Mouse (Mus musculus) heart, postnatal 14 days (tissue): Measurements from ENCODE around the gene Cep95. TPM values are rescaled to one million over a fixed set of nuclear protein-coding genes. Genes with fewer than 3 reads are reported as not detected.
A peak's percentile ranks its signal among the peaks of the same experiment; 100 is the strongest.
"Not testable (repeated sequence)": the region's sequence is repeated elsewhere in the genome, so short reads cannot be mapped to it uniquely, and the experiment has no call there.

Experiments used
- DNase-seq, 2 experiments: peaks; one replicate each; pipeline ENCODE4 v3.0.0; 2021 to 2022
- intact Hi-C: fragments of 180-260 bp; cut with DNase I; formaldehyde crosslinking; loops from one replicate; pipeline ENCODE4 v1.15.1; 2025
- total RNA-seq, 2 experiments: library from RNA; stranded (reverse); gene quantifications; 2 replicates each; pipeline ENCODE4 v1.2.3; 2021

Cep95 gene
- total RNA-seq, 2 experiments from 2014 or later, result 8.2 to 8.3 TPM

DNA sequence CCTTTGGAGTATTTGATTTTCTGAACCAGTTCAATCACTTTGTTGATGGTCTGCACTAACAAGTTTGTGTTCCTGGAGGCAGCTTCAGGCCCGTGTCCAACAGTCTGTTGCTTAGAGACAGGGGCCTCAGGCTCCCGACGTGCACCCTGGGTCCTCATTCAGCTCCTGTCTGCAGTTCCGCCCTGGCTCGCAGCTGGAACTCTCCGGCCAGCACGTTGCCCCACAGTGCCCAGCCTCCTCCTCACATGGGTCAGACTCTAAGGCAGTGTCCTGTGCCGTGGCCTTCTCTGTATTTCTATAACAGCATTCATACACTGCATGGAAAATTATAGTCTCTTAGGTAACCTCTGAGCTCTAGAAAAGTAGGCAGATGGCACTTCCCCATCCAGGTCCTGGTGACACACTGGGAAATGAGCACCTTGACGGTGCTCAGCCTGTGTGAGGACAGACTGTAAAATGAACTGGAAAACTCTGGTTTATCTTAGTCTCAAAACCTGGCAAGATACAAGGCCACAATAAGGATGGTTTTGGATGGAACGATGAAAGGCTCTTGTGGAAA lies 13.1 kb downstream of the Cep95 start:
- intact Hi-C loops, result no loop called here
- DNase-seq, result no peak

DNA sequence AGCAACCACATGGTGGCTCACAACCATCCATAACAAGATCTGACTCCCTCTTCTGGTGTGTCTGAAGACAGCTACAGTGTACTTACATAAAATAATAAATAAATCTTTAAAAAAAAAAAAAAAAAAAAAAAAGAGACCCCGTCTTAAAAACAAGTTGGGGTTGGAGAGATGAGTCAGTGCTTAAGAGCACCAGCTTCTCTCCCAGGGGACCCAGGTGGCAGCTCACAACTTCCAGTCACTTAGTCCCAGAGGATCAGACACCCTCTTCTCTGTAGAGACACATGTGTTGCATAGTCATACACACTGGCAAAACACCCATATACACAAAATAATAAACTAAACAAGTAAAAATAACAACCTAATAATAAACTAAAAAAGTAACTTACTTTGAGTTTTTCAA lies 18.4 kb downstream of the Cep95 start:
- DNase-seq, intact Hi-C loops: not testable (repeated sequence)

DNA sequence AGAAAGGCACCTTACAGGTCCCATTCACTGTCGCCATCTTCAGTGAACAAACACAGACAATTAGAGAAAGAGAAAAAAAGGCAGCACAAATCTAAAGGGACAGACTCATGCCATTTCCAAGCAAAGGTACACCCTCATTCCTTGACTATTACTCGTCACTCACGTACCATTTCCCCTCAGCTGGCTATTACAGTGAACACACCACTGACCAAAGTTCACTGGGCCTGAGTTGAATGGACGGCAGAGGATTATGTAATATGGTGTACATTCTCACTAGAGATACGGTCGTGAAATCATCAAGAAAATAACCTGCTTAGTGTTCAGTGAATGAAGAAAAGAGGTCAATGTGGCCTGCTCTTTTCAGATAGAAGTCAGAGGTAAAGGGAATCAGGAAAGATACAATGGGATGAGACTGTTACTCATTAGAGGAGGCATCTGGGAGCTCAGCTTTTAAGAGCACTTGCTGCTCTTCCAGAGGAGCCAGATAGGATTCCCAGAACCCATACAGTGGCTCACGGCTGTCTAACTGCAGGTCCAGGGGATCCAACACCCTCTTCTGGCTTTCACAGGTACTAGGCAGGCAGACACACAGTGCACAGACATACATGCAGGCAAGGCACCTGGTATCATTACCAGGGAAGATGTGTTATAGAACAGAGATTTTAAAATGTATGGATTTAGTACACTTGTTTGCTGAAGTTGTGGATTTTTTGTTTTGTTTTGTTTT lies 23.5 kb downstream of the Cep95 start:
- DNase-seq, result no peak
- intact Hi-C loops, result no loop called here

DNA sequence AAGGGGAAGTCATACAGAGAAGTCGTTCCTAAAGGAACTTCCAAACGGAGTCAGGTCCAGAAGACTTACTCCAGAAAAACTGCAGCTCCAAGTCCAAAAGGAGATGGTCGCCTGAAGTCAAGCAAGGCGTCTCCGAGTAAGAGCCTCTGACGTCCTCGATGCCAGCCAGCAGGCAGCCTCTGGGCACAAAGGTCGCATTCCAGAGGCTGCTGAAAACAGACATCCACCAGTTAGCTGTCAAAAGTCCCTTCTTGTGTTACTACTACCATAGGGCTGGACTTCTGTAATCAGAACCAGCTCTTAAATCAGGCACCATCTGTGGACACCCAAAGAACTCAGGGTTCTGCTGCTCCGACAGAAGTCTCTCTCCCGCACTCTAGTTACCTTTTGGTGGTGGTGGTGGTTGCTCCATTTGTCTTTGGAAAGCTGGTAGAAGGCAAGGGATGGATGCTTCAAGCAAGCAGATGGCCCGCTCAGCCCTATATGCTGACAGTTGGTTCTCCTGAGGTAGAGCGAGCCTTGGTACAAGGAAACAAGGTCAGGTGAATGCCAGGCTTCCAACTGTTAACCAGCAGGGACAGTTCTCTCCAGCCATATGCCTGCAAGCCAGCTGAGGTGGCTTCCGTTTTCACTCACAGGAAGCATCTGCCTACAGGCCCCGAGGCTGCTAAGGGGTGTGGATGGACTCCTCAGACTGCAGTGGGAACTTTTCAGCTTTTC lies 25.7 kb downstream of the Cep95 start:
- no peak for DNase-seq
- intact Hi-C loops, result no loop called here

DNA sequence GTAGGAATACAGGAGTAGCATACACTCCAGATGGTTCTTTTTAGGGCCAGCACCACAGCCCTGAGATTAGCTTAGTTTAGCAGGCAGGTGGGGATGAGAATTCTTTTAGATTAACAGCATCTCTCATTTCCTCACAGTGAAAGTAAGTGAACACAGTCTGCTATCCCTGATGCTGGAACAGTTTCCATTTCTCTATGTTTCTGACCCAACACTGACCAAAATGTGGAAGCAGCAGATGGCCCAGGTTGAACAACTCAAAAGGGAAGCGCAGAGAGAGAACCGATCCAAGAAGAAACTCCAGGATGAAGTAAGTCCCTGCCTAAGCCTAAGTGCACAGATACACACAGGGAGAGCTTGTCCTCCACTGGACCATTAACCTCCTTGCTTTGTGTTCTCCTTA lies 26.3 kb downstream of the Cep95 start:
- DNase-seq, result no peak
- intact Hi-C loops, result no loop called here

DNA sequence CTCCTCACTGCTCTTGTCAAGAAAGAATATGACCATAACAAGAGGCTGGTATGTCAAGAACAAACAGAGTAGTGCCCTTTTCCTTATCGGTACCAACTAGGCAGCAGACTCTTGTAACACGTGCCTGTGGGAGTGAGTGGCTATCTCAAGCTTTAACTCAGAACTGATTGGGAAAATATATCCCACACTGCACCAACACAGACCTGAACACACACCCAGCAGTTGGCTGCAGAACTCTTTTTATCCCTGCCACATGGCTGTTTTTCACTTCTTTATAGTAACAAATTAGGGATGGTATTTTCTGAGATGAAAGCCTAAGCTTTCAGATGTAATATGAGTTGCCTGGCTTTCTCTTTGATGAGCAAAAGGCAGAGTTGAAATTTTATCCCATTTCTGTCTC lies 26.7 kb downstream of the Cep95 start:
- DNase-seq, result no peak
- intact Hi-C loops, result no loop called here

DNA sequence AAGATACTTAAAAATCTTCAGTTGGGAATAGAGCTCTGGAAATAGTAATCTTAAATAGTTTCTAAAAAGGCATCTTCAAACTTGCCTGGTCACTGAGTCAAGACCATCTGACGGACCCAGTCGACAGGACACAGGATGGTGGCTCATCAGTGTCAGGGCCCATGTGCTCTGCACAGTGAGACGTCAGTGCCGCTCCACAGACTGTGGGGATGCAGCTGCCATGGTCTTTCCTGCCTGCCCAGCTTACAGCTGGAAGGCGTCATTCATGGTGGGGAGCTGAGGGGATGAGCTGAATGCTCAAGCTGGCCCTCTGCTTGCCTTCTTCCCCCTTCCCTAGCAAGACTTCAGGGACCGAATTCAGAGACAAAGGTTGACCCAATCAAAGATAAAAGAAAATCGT lies 27.3 kb downstream of the Cep95 start:
- intact Hi-C loops, result no loop called here
- DNase-seq, result no peak

DNA sequence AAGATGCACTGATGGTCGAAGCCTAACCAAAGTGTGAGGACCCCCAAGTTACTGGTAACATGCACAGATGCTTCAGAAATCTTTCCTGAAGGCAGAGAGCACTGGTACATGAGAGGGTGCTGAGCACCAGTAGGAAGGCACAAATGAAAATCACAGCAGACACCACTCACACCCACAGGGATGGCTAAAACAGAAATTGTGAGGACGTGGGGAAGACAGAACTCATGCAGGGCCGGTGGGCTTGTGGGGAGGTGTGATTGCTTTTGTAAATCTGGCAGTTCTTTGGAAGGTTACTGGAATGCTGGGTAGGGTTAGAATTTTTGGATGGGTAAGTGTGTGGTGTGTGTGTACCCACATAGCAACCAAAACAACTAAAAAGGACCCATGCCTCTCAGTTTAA lies 28.1 kb downstream of the Cep95 start:
- intact Hi-C loops, result no loop called here
- DNase-seq, result no peak

DNA sequence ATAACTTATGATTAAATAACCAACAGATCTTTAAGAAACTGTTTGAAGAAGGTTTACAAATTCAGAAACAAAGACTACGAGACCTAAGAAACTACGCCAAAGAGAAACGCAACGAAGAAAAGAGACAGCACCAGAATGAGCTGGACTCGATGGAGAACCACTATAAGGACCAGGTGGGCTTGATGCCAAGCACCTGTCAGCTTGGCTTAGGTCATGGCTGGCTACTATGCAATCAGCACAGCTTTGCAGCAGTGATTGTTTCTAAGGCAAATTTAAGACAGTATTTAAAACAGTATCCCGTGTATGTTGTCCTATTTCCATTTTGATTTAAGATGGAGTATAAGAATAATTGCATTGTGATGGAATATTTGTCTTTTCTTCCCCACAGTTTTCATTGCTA lies 28.8 kb downstream of the Cep95 start:
- intact Hi-C loops, result no loop called here
- no peak for DNase-seq

DNA sequence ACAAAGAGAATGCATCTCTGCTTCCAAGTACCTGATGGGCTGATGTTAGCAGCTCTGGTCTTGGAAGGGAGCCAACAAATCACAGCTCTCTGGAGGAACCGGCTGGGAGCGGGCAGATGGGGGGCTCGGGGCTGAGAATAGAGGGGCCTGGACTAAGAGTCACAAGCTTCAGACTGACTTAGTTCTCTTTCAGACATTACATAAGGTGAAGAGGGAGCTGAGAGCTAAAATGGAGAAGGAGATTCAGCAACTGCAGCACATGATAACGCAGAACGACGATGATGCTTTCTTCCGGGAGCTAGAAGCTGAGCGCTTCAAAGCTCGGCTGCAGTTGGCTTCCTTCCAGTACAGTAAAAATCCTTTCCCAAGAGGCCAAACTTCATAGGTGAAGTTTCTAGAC lies 29.3 kb downstream of the Cep95 start:
- intact Hi-C loops, result no loop called here

DNA sequence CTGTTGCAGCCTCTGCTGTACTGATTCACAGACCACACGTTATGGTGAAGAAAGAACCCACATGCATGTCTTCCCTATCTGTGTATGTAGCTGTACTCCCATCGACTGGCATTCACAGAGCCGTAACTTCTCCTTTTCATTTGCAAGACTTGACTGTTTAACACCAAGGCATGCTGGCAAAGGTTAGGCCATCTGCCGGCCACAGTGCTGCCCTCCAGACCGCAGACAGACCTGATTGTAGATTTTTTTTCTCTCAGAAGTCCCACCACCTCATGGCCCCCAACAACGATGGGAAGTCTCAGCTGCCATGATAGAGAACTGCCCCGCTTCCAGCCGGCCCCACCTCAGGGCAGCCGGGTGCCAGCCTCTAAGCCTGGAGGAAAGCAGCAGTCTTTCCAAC lies 30.5 kb downstream of the Cep95 start:
- intact Hi-C loops, result no loop called here
- no peak for DNase-seq

More for the DNA sequence above, 29.3 kb downstream of the Cep95 start:
- DNase-seq, result no peak

DNA sequence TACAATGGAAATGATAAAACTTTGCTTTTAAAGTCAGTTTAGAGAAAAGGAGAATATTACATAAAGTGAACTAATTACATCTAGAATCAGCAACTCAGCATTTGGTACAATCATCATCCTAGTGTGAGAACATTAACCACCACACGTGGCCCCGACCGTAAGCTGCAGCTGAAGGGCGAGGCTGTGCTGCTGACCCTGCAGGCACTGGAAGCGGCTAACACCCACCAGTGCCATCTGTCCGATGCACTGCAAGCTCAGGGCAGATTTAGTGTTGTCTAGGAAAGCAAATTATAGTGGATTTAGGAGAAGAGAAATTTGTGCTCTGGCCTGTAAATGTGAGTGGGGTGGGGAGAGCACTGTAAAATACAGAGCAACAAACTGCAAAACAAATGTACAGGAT lies 31.2 kb downstream of the Cep95 start:
- no peak for DNase-seq
- intact Hi-C loops, result no loop called here

DNA sequence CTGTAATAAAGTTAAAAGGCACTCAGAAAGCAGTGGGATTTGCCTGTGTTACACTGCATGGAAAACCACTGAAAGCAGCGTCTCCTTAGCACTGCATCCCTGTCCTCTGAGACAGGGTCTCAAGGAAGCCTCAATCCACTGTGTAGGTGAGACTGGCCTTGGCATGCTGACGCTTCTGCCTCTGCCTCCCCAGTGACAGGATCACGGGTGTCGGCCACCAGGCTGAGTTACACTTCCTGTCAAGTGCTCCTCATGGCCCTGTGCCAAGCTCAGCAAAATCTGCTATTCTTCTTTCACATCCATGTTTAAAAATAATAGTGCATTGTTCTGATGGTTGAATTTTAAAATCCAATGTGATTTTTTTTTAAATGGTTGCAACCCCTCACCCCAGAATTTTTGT lies 31.9 kb downstream of the Cep95 start:
- intact Hi-C loops, result no loop called here
- DNase-seq, result peak; percentile 74

DNA sequence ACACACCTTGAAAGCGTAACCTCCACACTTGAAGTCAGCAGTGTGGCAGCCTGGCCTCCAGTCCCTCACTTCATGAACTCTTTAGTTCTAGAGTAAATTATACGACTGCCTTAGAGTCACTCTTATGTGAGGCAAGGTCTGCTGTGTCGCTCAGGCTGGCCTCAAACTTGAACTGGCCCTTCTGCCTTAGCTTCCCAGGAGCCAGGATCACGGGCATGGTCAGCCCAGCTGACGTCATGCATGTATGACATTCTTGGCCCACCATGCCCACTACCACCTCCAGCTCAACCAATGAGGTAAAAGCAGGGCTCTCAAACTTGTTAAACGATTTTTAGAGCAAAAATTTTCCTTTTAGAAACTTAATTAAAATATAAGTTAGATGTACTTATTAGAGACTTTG lies 32.3 kb downstream of the Cep95 start:
- intact Hi-C loops, result no loop called here
- DNase-seq, result no peak

DNA sequence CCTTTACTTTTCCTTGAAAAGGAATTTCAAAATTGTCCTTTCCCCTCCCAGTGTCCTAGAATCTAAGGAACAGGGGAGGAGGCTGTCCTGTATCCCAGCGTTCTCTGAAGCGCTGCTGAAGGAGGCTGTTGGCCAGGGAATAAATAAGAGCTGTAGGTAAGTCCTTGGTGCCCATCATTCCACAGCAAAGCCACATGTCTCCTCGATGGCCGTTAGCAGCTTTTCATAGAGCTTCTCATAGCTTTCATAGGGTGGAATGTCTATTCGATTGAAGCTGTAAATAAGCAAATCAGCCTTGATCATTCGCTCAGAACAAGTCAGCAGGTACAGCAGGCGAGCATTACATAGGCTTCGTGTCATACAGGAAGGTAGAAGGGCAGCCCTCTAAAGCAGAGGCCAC lies 33.4 kb downstream of the Cep95 start:
- DNase-seq, result no peak
- intact Hi-C loops, result no loop called here

DNA sequence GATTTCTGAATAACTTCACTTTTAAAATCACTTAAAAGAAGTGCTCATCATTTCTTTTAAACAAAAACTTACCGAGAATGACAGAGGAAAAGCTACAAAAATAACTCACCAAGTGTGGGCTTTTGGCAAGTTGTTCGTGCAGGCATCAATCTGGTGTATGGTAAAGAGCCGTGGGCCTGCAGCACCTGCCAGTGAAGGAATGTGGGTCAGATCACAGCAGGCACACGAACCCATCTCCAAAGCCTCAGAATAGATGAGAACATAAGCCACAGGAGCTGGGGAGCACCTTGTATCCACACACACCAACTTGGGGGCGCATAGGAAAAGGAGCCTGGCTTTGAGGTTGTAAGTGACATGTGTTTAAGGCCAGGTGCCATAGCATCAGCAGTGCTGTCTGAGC lies 33.9 kb downstream of the Cep95 start:
- no peak for DNase-seq
- intact Hi-C loops, result no loop called here

DNA sequence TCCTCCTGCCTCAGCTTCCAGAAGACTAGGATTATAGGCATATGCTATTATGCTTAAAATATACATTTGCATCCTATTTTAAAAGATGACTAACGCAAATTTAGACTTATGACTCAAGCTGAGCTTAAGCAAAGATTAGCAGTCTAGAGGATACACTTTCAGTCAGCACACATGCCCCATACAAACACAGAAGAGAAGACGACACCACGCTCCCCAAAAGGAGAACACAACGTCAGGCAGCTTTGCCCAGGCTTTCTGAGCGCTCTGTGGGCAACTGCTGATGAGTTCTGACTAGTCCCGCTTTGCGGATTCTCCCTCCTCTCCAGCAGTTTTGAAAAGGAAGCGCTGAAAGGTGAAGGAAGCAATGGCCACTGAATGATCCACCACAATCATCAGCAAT lies 34.7 kb downstream of the Cep95 start:
- DNase-seq, result no peak
- intact Hi-C loops, result no loop called here

DNA sequence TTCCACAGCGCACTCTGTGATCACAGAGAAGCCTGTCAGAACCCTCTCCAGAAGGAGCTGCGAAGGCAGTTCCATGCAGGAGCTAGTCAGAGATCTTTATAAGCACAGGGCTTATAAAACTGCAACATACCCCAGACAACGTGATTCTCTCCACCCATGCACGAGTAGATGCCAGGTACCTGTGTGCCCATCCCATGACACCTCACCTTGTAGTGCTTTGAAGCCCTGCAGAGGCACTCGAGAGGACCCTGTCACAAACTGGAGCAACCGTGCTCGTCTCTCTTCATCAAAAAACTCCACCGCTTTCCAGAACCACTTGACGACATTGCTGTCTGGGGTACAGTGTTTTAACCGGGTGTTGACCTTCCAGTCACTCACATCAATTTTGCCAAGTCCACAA lies 35.4 kb downstream of the Cep95 start:
- intact Hi-C loops, result no loop called here

DNA sequence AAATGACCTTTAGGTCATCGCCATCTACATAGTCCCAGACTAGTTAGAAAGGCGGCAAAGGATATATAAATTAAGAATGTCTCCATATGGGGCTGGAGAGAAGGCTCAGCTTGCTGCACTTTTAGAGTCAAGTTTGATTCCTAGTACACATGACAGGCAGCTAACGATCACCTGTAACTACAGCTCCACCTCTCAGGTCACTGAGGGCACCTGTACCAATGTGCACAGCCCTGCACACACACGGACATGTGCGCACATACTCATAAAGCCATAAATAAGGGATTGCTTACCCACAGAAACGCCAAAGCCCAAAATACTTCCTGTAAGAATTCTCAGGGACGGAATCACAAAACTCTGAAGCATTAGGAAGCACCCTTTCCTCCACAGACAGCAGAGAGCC lies 39.0 kb downstream of the Cep95 start:
- no peak for DNase-seq
- intact Hi-C loops, result no loop called here

More for the DNA sequence above, 35.4 kb downstream of the Cep95 start:
- DNase-seq, result no peak

DNA sequence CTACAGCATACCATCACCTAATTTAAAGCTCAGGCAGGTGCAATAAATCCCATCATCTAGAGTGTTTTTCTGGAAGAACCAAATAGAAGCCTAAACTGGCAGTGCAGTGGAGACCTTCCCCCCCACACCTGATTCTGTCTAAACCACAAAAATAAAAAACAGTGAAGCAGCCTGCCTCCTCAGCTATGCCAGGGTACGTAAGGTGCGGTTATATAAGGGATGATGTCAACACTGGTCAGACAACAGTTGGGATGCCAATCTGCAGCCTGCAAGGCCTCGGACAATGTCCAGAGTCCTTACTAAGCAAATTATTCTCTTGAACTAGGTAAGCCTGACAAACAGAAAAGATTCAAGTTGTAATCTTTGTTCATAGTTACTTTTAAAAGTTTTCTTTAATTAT lies 53.0 kb downstream of the Cep95 start:
- intact Hi-C loops, result no loop called here

DNA sequence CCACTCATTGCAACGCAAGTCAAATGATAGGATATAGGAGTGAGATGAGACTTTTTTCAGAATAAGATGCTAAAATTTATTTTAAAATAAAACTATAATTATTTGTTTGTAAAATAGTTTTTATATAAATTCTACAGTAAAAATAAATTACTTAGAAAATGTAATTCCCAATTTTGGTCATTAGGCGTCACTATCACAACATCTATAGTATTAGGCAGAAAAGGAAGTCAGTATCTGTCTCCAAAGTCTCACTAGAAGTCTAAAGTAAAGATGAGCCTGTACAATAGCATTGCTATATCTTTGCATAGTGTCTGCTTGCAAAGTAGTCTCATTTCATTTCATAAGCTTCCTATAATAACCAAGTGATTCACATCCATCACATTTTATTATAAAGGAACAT lies 62.4 kb downstream of the Cep95 start:
- intact Hi-C loops, result loop anchor here (1.0 kb wide), 1 partner anchor 129 kb away; no protein-coding TSS in a partner anchor
- DNase-seq, result no peak

More for the DNA sequence above, 53.0 kb downstream of the Cep95 start:
- DNase-seq, result no peak
